Mouse (Mus musculus): ENCODE results near the gene Twsg1.
"Not testable (repeated sequence)": the region's sequence is repeated elsewhere in the genome, so short reads cannot be mapped to it uniquely, and the experiment has no call there.

The Twsg1 gene

DNA sequence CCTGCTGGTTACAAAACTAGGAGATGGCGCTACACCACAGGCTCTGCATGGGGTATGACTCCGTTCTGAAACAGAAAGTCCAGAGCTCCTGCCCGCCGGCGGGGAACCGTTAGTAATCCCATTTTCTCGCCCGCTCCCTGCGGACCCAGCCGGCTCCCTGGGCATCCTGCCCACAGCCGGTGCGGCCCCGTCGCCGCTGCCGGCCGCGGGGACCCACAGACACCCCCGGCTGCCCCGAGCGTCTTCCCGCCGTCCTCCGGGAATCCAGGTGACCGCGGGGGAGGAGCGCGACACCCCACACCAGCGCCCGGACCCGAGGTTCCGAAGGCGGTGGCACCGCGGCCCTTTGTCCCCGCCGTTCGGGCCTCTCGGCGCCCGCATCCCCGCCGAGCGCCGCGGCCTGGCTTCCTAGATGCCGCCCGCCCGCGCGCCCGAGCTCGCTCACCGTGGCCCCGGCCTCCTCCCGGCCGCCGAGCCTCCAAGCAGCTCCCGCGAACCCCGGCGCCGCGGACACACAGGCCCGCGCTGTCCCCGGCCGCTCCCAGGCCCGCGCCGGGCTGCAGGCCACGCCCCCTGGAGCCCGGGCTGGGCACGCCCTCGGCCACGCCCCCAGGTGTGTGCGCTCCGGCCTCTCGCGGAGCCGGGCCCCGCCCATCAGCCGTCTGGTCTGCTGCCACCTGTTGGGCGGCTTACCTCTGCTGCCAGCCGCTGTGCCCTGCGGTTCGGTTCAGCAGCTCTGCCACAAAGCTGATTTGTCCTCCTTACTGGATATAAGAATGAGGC is at the start of gene Twsg1:
Gene Twsg1 (minus strand): TSS at position 605 of the 783 bp plus-strand sequence.
- DNase-seq (ENCODE audit: low spot score): peak; percentile 95

DNA sequence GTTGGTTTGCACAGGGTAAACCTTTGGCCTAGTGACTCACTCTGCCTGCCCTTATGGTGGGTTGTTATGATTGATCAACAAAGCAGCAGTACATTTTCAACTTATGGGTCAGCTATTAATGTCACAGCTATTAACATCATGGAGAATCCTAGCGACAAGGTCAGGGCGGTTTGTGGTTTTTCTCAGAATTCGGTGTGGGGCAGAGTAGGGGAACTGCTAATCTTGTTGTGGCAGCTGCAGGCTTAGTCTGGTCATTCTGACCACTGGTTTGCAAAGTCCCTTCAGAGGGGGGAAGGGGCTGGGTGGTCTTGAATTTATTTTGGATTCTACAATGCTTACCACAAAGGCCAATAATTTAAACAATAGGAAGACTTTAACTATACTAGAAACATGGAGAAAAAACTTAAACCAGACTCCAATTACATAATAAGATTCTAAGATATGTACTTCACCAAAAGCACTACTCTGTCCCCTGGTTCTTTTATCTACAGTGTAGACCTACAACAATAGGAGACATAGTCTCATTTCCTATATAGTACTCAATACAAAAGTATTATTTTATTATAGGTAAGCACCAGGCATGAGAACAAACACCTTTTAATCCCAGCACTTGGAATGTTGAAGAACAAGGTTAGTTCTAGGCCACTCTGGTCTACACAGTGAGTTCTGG is 37.3 kb upstream of the Twsg1 start:
- no peak for DNase-seq (ENCODE audit: low spot score)

DNA sequence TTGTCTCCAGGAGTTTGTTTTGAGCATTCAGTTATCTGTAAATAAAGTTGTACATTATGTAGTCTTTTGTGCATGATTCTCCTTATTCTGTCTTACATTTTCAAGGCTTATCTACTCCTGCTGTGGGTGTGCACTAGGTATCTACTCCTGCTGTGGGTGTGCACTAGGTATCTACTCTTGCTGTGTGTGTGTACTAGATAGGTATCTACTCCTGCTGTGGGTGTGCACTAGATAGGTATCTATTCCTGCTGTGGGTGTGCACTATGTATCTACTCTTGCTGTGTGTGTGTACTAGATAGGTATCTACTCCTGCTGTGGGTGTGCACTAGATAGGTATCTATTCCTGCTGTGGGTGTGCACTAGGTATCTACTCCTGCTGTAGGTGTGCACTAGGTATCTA is 25.7 kb upstream of the Twsg1 start:
- DNase-seq (ENCODE audit: low spot score): not testable (repeated sequence)

DNA sequence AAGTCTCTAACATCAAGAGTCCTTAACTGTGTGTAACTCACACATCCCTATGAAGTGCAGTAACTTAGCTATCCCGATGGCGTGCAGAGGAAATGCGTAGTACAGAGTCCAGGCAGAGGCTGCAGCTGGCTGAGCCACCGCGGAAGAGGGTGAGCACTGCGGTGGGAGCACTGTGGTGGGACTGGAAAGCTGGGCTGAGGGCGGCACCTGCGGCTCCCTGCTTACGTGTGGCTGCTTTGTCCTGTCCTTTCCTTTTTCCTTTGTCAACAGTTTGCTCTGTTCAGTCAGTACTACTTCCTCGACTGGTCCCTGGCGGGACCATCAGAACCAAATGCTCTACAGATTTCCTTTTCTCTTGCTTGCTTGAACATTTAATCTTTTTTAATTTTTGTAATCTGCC is 16.7 kb upstream of the Twsg1 start:
- DNase-seq (ENCODE audit: low spot score): no peak

DNA sequence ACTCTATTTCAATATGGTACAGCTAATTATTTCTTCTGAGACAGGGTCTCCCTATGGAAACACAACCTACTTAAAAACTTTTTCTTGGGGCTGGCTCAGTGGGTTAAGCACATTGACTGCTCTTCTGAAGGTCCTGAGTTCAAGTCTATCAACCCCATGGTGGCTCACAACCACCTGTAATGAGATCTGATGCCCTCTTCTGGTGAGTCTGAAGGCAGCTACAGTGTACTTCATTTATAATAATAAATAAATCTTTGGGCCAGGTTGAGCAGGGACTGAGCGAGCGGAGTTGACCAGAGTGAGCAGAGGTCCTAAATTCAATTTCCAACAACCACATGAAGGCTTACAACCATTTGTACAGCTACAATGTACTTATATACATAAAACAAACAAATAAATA is 11.2 kb upstream of the Twsg1 start:
- no peak for DNase-seq (ENCODE audit: low spot score)

DNA sequence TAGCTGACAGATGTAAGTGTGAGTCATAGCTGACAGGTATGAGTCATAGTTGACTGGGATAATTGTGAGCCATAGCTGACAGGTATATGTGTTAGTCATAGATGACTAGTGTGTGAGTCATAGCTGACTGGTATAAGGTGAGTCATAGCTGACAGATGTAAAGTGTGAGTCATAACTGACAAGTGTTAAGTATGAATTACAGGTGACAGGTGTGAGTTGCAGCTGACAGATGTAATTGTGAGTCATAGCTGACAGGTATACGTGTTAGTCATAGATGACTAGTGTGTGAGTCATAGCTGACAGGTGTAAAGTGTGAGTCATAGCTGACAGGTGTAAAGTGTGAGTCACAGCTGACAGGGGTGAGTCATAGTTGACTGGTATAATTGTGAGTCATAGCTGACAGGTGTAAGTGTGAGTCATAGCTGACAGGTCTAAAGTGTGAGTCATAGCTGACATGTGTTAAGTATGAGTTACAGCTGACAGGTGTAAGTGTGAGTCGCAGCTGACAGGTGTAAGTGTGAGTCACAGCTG is 10.6 kb upstream of the Twsg1 start:
- no peak for DNase-seq (ENCODE audit: low spot score)

DNA sequence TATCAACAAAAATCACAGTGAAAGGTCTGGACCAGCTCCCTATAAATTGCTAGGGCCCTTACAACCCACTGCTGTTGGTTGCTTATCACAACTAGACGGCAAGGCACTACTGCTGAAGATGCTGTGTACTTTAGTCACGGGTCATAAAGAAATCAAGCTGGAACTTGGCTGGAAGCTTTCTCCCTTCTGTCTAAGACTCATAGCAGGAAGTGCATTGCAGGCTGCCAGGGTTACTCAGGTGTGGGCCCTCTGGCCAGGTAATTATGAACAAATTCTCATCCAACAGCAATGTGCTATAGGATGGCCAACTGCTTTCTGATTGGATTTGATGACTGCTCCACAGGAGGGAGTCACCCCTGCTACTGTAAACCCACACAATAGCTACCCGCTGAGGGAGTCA is 8.0 kb upstream of the Twsg1 start:
- DNase-seq (ENCODE audit: low spot score): no peak

DNA sequence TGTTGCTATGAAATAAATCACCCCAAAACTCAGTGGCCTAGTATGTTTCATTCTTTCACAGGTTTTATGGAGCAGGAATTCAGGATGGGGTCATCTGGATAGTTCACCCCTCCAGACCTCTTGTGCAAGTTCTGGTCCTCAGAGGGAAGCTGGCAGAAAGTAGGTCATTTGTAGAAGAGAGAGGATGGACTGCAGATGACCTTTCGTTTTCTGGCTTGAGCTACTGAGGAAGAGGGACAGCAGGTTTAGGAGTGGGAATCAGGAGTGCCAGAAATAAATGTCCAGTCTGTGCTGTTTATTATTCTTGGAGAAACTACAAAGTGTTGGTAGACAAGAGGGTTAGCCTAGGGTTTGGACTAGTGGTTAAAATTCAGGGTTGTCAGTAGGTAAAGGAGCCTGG is 7.3 kb upstream of the Twsg1 start:
- no peak for DNase-seq (ENCODE audit: low spot score)

DNA sequence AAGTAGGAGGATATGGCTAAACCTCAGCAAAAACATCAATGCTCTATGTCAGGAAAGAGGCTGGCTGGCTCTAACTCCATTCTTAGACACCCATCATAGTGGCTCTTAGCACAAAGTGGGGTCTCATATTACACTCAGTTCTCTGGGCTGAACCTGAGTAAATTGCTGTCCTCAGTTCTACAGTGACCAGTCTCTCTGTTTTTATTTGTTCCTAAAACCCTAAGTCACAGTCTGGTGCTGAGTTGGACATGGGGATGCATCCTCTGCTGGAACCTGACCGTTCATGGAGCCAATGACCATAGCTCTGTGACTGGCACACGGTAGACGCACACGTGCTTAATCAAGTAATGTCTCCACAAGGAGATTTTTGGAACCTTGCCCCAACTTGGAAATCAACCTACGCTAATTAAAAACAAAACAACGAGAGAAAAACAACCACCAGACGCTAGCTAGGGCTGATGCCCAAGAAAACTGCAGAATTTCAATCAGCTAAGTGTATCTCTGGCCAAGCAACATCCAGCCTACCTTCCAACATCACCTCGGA is 6.8 kb upstream of the Twsg1 start:
- no peak for DNase-seq (ENCODE audit: low spot score)

DNA sequence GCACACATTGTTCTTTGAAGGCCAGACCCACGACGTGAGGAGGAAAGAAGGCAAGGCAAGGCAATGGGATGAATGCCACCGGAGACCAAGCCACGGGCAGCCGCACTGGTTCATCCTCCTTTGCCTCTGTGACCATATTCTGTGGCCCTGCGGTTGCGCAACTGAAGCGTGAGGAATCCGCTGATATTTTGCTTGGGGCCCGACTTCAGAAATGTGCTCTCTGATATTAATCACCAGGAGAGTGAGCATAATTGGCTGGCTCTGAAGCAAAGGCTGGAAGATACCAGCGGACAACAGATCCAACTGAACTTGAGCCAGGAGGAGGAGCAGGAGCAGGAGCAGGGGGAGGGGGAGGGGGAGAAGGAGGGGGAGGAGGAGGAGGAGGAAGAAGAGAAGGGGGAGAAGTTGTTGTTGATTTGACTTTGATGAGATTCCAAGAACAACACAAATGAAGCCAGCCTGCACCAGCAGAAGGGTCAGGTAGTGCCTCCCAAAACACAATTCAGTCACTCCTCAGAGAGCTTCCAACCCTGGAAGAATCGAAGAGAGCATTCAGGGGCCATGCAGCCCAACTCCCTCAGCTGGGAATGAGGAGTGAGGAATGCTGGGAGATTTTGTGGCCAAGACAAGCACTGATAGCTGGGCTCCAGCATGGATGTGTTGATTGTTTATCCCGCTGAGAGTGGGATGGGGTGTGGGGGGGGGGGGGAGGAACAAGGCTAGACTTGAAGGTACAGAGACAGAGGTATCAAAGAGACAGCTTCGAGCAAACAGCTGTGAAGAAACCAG is 6.2 kb upstream of the Twsg1 start:
- peak; percentile 18 for DNase-seq (ENCODE audit: low spot score)

DNA sequence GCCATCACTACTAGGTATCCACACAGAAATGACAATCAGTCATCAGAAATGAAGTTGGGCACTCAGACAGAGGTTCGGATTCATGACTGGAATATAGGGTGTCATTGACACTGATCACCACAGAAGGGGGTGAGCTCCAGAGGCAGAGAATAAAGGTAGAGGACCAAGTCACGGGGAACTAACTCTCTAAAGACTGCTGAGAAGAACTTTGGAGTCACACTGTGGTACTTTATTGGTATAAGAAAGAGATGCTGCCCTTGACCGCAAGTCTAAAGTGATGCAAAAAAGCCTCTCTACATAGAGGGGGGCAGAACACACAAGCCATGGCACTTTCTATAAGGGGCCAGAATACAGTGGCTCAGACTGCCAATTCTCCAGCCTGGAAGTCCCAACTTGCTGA is 5.1 kb upstream of the Twsg1 start:
- no peak for DNase-seq (ENCODE audit: low spot score)

DNA sequence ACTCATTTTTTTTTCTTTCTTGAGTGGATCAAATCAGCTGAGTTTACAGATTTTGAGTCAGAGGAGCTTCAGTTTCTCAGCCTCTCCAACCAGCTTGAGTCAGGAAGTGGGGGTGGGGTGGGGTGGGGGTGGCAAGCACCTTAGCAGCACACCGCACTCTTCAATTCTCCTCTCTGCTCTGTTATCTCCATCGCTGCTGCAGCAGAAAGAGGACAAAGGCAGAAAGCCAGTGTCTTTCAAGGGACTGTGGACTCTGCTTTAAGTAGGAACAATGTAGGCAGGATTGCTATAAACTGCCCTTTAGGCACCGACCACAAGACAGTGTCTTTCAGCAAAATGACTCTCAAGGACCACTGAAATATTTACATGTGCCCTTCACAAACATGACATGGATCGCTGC is 2.9 kb upstream of the Twsg1 start:
- DNase-seq (ENCODE audit: low spot score): no peak

DNA sequence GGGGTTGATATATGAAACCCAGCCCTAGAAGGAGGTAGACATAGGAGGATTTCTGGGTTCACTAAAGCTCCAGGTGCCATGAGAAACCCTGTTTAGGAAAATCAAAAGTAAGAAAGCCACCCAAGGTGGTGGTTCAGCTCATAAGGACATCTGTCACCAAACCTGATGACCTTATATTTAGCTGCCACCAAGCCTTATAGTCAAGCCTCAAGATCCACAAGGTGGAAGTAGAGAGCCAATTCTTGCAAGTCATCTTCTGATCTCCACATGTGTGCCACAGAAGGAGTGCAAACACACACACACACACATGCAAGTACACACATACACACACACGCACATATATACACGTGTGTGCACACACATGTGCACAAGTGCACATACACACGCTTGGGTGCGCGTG is 1.1 kb upstream of the Twsg1 start:
- no peak for DNase-seq (ENCODE audit: low spot score)

DNA sequence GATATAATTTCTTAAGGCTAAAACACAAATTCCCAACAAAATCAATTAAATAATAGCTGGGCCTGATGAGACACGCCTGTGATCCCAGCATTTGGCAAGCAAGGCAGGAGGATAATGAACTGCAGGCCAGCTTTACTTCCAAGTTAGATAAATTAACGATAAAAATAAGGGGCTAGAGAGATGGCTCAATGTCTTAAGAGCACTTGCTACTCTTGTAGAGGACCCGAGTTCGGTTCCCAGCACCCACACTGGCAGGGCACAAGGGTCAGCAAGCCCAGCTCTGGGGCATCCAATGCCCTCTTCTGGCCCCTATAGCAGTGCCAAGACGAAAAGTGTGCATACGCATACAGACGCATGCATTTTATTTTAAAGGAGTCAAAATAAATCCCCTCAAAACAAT is 843 bp downstream of the Twsg1 start:
- DNase-seq (ENCODE audit: low spot score): no peak

DNA sequence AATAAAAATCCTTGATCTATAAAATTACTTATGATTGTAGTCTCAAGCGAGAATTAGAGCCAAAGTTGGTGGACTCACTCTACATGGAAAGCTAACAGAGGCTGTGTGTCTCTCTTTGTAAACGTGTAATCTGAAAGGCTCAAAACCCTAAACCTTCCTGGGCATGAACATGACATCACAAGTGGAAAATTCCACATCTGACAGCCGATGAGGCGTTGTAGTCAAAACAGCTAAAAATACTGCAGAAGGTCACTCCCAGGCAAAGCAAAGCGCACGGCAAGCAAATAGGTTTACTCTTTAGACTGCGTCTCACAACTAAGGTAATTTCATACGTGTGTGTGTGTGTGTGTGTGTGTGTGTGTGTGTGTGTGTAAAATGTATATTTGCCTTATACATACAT is 3.7 kb downstream of the Twsg1 start:
- no peak for DNase-seq (ENCODE audit: low spot score)

DNA sequence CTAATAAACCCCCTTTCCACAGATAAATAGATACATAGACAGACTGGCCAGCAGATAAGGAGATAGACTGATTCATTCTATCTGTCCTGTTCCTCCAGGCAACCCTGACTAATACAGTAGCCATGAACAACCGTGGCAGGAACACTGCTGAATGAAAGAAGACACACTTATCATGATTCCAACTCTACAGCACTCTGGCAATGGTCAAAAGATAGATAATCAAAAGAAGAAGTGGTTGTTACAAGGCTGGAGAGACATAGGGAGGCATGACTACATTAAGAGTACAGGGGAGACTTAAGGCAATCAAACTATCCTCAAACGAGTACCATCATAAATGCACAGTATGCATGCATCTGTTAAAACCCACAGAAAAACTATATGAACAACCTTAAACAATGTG is 5.6 kb downstream of the Twsg1 start:
- DNase-seq (ENCODE audit: low spot score): no peak

DNA sequence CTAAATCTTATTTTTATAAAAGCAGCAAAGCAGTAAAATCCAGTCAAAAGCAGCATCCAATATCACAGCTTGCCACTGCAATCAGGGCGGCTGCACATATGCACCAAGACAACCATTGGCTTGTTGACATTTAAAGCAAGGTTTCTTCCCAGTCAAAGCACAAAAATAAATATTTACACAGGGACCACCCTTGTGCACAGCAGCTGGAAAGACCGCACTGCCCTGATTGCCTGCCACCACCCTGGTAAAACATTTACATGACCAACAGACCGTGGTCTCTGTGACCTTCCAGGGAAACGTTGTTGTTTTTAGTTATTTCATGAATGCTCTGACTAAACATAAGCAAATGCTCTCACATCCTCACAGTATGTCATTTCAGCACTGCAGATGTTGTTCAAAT is 8.6 kb downstream of the Twsg1 start:
- no peak for DNase-seq (ENCODE audit: low spot score)

DNA sequence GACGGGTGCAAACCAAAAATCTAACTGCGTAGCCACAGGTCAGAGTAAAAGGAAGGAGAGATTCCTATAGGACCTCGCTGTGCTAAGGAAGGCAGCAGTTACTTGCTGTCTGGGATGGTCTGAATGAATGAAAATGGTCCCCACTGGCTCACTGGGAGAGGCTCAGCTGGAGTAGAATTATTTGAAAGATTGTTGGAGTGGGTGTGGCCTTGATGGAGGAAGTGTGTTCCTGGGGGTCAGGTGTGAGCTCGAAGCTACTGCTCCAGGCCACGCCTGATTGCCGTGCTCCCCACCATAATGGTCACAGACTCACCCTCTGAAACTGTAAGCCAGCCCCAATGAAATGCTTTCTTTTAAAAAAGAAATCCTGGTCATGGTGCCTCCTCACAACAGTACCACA is 9.8 kb downstream of the Twsg1 start:
- DNase-seq (ENCODE audit: low spot score): no peak

DNA sequence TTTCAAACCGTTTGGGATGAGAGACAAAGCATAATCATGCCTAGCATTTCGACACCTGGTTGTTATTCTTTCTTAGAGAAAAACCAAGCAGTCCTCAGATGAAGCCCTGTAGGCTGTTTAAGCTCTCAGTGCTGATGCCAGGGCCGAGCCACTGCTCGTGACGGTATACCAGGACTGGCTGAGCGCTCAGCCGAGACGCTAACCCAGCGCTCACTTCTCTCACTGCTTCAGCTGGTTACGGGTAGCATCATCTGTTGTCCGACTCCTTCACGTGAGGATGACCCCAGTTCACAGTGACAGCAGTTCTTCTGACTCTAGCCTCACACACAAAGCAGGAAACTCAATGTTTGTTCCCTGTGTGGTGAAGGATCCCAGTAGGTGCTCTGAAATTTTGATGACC is 10.8 kb downstream of the Twsg1 start:
- DNase-seq (ENCODE audit: low spot score): no peak

DNA sequence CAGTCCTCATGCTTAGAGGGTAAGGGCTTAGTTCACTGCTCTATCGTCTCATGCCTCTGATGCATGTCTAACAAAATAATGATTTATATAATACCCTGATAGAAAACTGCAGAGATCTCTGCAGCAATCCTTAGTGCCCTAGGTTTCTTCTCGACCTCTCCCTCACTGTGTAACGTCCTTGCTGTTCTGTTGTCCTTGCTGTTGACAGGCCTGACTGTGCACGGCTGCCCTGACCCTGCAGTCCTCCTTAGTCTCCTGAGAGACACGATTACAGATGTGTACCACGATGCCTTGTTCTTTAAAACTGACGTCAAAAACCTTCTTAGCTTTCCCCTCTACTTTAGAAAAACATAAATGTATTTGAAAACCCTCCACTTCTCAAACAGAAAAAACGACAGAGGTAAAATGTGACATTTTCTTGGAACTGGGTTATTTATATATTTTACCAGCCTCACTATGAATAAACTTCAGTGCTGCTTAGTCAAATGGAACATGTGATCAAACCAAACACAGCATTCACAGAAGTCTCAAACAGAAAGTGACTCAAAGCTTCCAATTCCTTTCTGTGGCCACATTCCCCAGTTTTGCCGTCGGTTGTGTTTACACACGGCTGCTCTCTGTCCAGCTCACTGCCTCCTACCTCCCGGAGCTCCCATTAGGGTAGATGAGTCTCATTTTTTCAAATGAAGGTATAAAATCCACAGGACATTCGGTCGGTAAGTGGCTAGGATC is 11.4 kb downstream of the Twsg1 start:
- no peak for DNase-seq (ENCODE audit: low spot score)

DNA sequence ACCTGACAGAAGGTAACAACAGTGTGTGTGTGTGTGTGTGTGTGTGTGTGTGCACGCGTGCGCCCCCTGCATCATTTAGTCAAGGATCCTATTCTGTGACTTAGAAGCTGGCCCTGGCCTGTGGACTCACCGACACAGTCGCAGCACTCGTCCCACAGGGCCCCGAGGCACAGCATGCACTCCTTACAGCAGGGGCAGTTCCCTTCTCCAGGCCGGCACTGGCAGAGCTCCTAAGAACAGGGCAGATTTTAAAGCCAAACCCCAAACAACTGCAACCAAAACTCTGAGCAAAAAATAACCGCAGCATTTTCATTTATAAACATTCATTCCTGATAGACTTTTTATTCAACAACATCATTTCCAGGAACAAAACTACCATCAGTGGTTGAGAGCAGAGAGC is 13.4 kb downstream of the Twsg1 start:
- DNase-seq (ENCODE audit: low spot score): no peak

DNA sequence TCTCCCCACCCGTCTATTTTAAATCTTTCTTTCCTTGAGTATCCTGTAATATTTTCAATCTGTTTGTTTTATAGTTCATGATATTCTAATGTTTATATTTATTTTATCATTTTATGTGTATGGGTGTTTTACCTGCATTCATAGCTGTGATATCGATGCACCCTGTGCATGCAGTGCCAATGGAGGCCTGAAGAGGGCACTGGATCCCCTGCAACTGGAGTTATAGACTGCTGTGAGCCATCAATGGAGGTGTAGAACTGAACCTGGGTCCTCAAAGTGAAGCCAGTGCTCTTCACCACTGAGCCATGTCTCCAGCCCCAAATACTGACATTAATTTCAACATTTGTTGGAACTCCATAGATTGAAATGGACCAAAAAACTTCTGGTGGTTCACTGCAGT is 17.3 kb downstream of the Twsg1 start:
- no peak for DNase-seq (ENCODE audit: low spot score)
